Mouse (Mus musculus): Measurements from ENCODE around the gene Rai1. TPM values are rescaled to one million over a fixed set of nuclear protein-coding genes. Genes with fewer than 3 reads are reported as not detected.

Rai1 gene
- polyA plus RNA-seq, 1 experiment = 205 TPM

GRCm38 (mm10) chr11:60206207-60206606 is 101.4 kb downstream of the Rai1 start:
- H3K27me3 ChIP-seq (ENCODE audit: control insufficient read depth, insufficient read depth, low read length) = no peaks in the 10 kb centered on the region
- no peak for TF ChIP-seq POLR2A (IDR thresholded peaks at IDR 0.05; ENCODE audit: control insufficient read depth, extremely low read depth, insufficient read depth, low read length, poor library complexity)
- TF ChIP-seq CTCF (IDR thresholded peaks at IDR 0.05; ENCODE audit: borderline replicate concordance, control insufficient read depth, extremely low read depth, insufficient read depth, low read length, poor library complexity) = no peak
- H3K27ac ChIP-seq (ENCODE audit: control insufficient read depth, insufficient read depth, low read length) = no peak overlapping the region
- 90% methylated on average over 5 of the region's 5 CpGs for WGBS
- no peak overlapping the region for H3K4me3 ChIP-seq (ENCODE audit: control insufficient read depth, insufficient read depth, low read length)
- peaks cover 54% of the 10 kb centered on the region for H3K36me3 ChIP-seq (ENCODE audit: control insufficient read depth, insufficient read depth, low read length)
- H3K4me1 ChIP-seq (replicated peaks; ENCODE audit: control insufficient read depth, insufficient read depth, low read length) = peaks cover 30% of the 10 kb centered on the region
- DNase-seq = no peak

GRCm38 (mm10) chr11:60208201-60208600 is 103.4 kb downstream of the Rai1 start:
- no peak for DNase-seq
- TF ChIP-seq CTCF (IDR thresholded peaks at IDR 0.05; ENCODE audit: borderline replicate concordance, control insufficient read depth, extremely low read depth, insufficient read depth, low read length, poor library complexity) (no peak), POLR2A (IDR thresholded peaks at IDR 0.05; ENCODE audit: control insufficient read depth, extremely low read depth, insufficient read depth, low read length, poor library complexity) (no peak)
- WGBS = 79% methylated on average over 6 of the region's 6 CpGs
- Histone ChIP-seq H3K27me3 (ENCODE audit: control insufficient read depth, insufficient read depth, low read length) (no peaks in the 10 kb centered on the region), H3K4me3 (ENCODE audit: control insufficient read depth, insufficient read depth, low read length) (no peak overlapping the region), H3K36me3 (ENCODE audit: control insufficient read depth, insufficient read depth, low read length) (peaks cover 34% of the 10 kb centered on the region), H3K27ac (ENCODE audit: control insufficient read depth, insufficient read depth, low read length) (no peak overlapping the region), H3K4me1 (replicated peaks; ENCODE audit: control insufficient read depth, insufficient read depth, low read length) (peaks cover 50% of the 10 kb centered on the region)

GRCm38 (mm10) chr11:60208712-60209111 is 103.9 kb downstream of the Rai1 start:
- H3K27me3 ChIP-seq (ENCODE audit: control insufficient read depth, insufficient read depth, low read length) = no peaks in the 10 kb centered on the region
- peaks cover 54% of the 10 kb centered on the region for H3K4me1 ChIP-seq (replicated peaks; ENCODE audit: control insufficient read depth, insufficient read depth, low read length)
- no peak overlapping the region for H3K27ac ChIP-seq (ENCODE audit: control insufficient read depth, insufficient read depth, low read length)
- TF ChIP-seq CTCF (IDR thresholded peaks at IDR 0.05; ENCODE audit: borderline replicate concordance, control insufficient read depth, extremely low read depth, insufficient read depth, low read length, poor library complexity) = no peak
- no peak for TF ChIP-seq POLR2A (IDR thresholded peaks at IDR 0.05; ENCODE audit: control insufficient read depth, extremely low read depth, insufficient read depth, low read length, poor library complexity)
- WGBS = 74% methylated on average over 4 of the region's 4 CpGs
- H3K36me3 ChIP-seq (ENCODE audit: control insufficient read depth, insufficient read depth, low read length) = peaks cover 29% of the 10 kb centered on the region
- DNase-seq = no peak
- 0 out of 2 replicates have a peak overlapping the region, but pooled peaks have one; percentile 16 for H3K4me3 ChIP-seq (ENCODE audit: control insufficient read depth, insufficient read depth, low read length)

- WGBS = 24% methylated on average over 7 of the region's 7 CpGs
- Histone ChIP-seq H3K27me3 (ENCODE audit: control insufficient read depth, insufficient read depth, low read length) (no peaks in the 10 kb centered on the region), H3K36me3 (ENCODE audit: control insufficient read depth, insufficient read depth, low read length) (peaks cover 23% of the 10 kb centered on the region), H3K4me3 (ENCODE audit: control insufficient read depth, insufficient read depth, low read length) (peak overlapping the region; percentile 16), H3K27ac (ENCODE audit: control insufficient read depth, insufficient read depth, low read length) (no peak overlapping the region), H3K4me1 (replicated peaks; ENCODE audit: control insufficient read depth, insufficient read depth, low read length) (peaks cover 54% of the 10 kb centered on the region)
- TF ChIP-seq CTCF (IDR thresholded peaks at IDR 0.05; ENCODE audit: borderline replicate concordance, control insufficient read depth, extremely low read depth, insufficient read depth, low read length, poor library complexity) = no peak; the same call in 1 of the 2 replicates
- no peak for TF ChIP-seq POLR2A (IDR thresholded peaks at IDR 0.05; ENCODE audit: control insufficient read depth, extremely low read depth, insufficient read depth, low read length, poor library complexity)
- DNase-seq = peak; percentile 34
Observed at GRCm38 (mm10) chr11:60209217-60209932, 104.6 kb downstream of the Rai1 start.

DNA sequence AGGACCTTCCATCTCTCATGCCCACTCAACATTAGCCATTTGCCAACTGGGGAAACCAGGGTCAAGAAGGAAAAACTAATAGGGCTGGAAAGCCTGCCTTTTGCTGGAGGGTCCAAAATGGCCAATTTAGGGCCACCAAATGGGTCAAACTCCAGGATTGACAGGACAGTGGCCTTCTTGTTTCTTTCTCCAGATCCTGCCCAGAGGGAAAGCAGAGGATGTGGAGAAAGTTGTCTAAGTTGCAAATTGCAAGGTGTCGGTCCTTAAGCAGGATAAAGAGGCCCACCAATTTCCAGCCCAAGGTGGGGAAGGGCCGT is 105.1 kb downstream of the Rai1 start:
- no peak for DNase-seq
- WGBS = 9% methylated on average over 2 of the region's 2 CpGs
- Histone ChIP-seq H3K4me3 (ENCODE audit: control insufficient read depth, insufficient read depth, low read length) (peak overlapping the region; percentile 46), H3K27ac (ENCODE audit: control insufficient read depth, insufficient read depth, low read length) (peak overlapping the region; percentile 18; the same call in 1 of the 2 replicates), H3K4me1 (replicated peaks; ENCODE audit: control insufficient read depth, insufficient read depth, low read length) (peaks cover 54% of the 10 kb centered on the region), H3K27me3 (ENCODE audit: control insufficient read depth, insufficient read depth, low read length) (no peaks in the 10 kb centered on the region), H3K36me3 (ENCODE audit: control insufficient read depth, insufficient read depth, low read length) (peaks cover 18% of the 10 kb centered on the region)
- TF ChIP-seq CTCF (IDR thresholded peaks at IDR 0.05; ENCODE audit: borderline replicate concordance, control insufficient read depth, extremely low read depth, insufficient read depth, low read length, poor library complexity) (no peak), POLR2A (IDR thresholded peaks at IDR 0.05; ENCODE audit: control insufficient read depth, extremely low read depth, insufficient read depth, low read length, poor library complexity) (no peak)

DNA sequence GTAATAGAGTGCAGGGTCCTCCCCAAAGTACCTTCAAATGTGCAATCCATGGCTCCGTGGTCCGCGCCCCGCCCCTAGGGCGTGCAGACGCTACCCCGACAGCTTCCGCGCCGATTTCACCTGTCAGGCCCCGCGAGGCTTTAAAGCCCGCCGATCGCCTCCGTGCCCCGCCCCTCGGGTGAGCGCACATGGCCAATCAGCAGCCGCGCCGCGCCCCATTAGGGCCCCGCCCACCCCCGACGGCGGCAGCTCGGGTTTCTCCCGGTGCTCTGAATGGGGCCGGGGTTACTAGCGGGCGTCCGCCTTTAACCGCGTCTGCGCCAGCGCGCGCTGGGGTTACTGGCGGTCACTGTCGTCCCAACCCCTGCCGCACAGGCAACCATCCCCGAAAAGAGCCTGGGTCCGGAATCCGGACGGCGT is 105.5 kb downstream of the Rai1 start:
- Histone ChIP-seq H3K36me3 (ENCODE audit: control insufficient read depth, insufficient read depth, low read length) (peaks cover 13% of the 10 kb centered on the region), H3K4me1 (replicated peaks; ENCODE audit: control insufficient read depth, insufficient read depth, low read length) (peaks cover 54% of the 10 kb centered on the region), H3K4me3 (ENCODE audit: control insufficient read depth, insufficient read depth, low read length) (peak overlapping the region; percentile 49), H3K27me3 (ENCODE audit: control insufficient read depth, insufficient read depth, low read length) (no peaks in the 10 kb centered on the region), H3K27ac (ENCODE audit: control insufficient read depth, insufficient read depth, low read length) (peak overlapping the region; percentile 65)
- DNase-seq = peak; percentile 97
- WGBS = under 1% methylated on average over 47 of the region's 47 CpGs
- TF ChIP-seq POLR2A (IDR thresholded peaks at IDR 0.05; ENCODE audit: control insufficient read depth, extremely low read depth, insufficient read depth, low read length, poor library complexity) (peak; percentile 35; the same call in 1 of the 2 replicates), CTCF (IDR thresholded peaks at IDR 0.05; ENCODE audit: borderline replicate concordance, control insufficient read depth, extremely low read depth, insufficient read depth, low read length, poor library complexity) (peak; percentile 56; the same call in 1 of the 2 replicates)

Measured in thymus, adult 2 months (tissue).